Mouse (Mus musculus): ENCODE data around the gene Stum. TPM values are rescaled to one million over a fixed set of nuclear protein-coding genes. Genes with fewer than 3 reads are reported as not detected.

Gene Stum
- polyA plus RNA-seq, 1 experiment from 2014 or later: 6.4 TPM

DNA sequence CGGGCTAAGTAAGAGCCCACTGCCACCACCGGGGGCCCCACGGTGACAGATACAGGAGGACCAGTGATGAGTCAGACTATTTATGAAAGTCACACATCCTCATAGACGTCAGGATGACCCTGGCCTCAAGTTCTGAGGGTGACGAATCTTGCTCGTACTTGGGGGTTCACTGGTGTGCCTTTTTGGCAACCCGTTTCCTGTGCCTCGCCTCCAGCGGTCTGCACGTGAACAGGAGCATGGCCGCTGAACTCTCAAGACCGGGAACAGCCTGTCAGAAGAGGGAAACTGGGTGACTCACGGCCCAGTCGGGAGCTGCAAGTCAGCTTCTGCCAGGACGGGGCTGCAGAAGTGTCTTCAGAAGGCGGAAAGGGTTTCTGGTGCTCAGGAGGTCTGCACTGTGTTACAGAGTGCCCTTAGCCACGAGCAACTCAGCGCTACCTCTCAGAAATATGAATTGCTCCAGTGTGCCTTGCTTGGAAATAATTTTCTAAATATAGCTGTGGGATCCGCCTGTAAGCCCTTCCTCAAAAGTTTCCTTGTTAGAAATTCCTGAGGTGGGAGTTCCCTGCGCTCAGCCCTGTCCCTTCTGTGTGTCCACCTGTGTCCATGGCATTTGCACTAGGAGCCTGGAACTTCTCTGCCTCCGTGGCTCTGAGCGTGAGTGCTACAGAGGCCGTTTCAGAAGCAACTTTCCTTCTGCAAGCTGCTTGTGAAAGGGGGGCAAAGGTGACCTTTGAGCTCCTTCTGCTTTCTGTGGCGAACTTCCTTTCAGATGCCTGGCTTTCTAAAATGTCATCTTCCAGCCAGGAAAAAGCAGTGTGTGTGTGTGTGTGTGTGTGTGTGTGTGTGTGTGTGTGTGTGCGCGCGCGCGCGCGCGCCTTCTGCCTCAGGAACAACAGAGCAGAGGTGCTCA is 79.4 kb downstream of the Stum start:
- Histone ChIP-seq H3K9me3 (ENCODE audit: control insufficient read depth, low read length) (no peaks in the 10 kb centered on the region), H3K4me3 (replicated peaks; ENCODE audit: low read depth, low read length) (no peak overlapping the region), H3K4me2 (ENCODE audit: low read length) (no peak overlapping the region), H3K27ac (replicated peaks; ENCODE audit: low read depth, low read length) (0 out of 2 replicates have a peak overlapping the region, but pooled peaks have one; percentile 9), H3K4me1 (ENCODE audit: control insufficient read depth, insufficient read depth, low read length) (no peaks in the 10 kb centered on the region), H3K27me3 (ENCODE audit: control insufficient read depth, insufficient read depth, low read length) (no peaks in the 10 kb centered on the region), H3K36me3 (ENCODE audit: control insufficient read depth, insufficient read depth, low read length) (no peaks in the 10 kb centered on the region), H3K9ac (replicated peaks; ENCODE audit: low read length) (no peak overlapping the region)
- WGBS: 83% methylated on average over 32 of the region's 32 CpGs
- ATAC-seq (ENCODE audit: low FRiP score, low TSS enrichment) (no peak), DNase-seq (no peak)

DNA sequence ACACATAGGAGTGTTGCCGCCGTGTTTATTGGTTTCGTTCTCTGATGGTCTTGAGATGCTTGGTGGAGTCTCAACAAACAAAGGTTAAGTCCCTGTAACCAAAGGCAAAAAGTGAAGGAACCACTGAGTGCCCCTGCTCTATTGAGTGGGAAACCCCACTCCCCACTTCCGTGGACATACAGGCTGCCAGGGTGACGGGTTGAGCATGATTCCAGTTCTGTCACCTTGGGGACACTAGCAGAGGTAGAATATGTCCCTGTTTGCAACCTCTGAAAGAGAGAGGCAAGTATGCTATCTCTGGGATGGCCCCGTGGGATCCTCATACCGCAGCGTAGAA is 80.0 kb downstream of the Stum start:
- no peak for DNase-seq
- H3K27me3 ChIP-seq (ENCODE audit: control insufficient read depth, insufficient read depth, low read length): no peaks in the 10 kb centered on the region
- no peak overlapping the region for H3K27ac ChIP-seq (replicated peaks; ENCODE audit: low read depth, low read length)
- no peaks in the 10 kb centered on the region for H3K4me1 ChIP-seq (ENCODE audit: control insufficient read depth, insufficient read depth, low read length)
- H3K9me3 ChIP-seq (ENCODE audit: control insufficient read depth, low read length): no peaks in the 10 kb centered on the region
- no peaks in the 10 kb centered on the region for H3K36me3 ChIP-seq (ENCODE audit: control insufficient read depth, insufficient read depth, low read length)
- H3K9ac ChIP-seq (replicated peaks; ENCODE audit: low read length): no peak overlapping the region
- WGBS: 92% methylated on average over 8 of the region's 8 CpGs
- H3K4me3 ChIP-seq (replicated peaks; ENCODE audit: low read depth, low read length): no peak overlapping the region
- H3K4me2 ChIP-seq (ENCODE audit: low read length): no peak overlapping the region
- no peak for ATAC-seq (ENCODE audit: low FRiP score, low TSS enrichment)

DNA sequence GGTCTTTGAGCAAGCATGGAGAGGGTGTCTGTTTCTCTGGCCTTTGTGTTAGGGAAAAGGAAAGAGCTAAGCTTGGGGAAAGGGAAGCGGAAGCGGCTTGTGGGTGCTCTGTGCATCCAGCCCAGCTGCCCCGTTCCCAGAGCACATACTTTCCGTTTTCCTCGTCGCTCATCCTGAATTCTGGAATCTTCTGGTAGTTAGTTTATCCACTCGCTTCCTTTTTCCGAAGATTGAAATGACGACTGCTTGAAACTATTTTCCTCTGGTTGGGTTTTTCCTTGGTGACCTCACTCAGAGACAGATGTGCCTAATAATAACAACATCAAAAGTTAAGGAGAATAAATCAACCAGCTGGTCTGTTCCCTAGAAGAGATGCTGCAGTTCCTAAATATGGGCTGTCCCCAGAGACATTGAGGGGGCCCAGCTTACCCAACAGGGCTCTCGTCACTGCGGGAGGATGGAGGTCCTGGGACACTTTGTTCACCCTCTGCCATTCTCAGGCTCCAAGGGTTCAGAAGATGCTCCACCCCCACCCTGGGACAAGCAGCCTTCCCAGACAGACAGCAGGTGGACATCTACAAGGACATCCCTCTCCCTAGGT is 80.7 kb downstream of the Stum start:
- no peak overlapping the region for H3K4me2 ChIP-seq (ENCODE audit: low read length)
- WGBS: 93% methylated on average over 11 of the region's 11 CpGs

DNA sequence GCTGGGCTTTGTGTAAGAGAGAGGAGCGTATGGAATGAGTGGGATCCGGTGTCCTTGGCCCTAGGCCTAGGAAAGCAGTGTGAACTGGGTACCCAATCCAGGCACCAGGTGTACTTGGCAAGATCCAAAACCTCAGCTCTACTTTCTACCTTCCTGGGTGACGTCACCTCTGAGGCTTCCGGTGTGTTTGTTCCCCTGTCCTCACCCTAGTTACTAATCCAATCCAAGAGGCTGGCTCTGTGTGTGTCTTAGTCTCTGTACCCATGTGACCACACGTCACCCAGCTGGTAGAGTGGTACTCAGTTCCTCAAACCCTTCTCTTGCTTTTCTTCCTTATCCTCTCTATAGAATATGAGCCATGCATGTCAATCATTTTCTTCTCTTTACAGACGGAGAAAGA is 81.6 kb downstream of the Stum start:
- WGBS: 85% methylated on average over 6 of the region's 6 CpGs
- H3K4me2 ChIP-seq (ENCODE audit: low read length): no peak overlapping the region
- ATAC-seq (ENCODE audit: low FRiP score, low TSS enrichment) (no peak), DNase-seq (no peak)
- H3K4me1 ChIP-seq (ENCODE audit: control insufficient read depth, insufficient read depth, low read length): no peaks in the 10 kb centered on the region
- H3K27me3 ChIP-seq (ENCODE audit: control insufficient read depth, insufficient read depth, low read length): no peaks in the 10 kb centered on the region
- no peak overlapping the region for H3K9ac ChIP-seq (replicated peaks; ENCODE audit: low read length)
- H3K4me3 ChIP-seq (replicated peaks; ENCODE audit: low read depth, low read length): no peak overlapping the region
- H3K36me3 ChIP-seq (ENCODE audit: control insufficient read depth, insufficient read depth, low read length): no peaks in the 10 kb centered on the region
- H3K27ac ChIP-seq (replicated peaks; ENCODE audit: low read depth, low read length): no peak overlapping the region
- H3K9me3 ChIP-seq (ENCODE audit: control insufficient read depth, low read length): no peaks in the 10 kb centered on the region

More for the DNA sequence above, 80.7 kb downstream of the Stum start:
- ATAC-seq (ENCODE audit: low FRiP score, low TSS enrichment) (no peak), DNase-seq (no peak)
- no peak overlapping the region for H3K9ac ChIP-seq (replicated peaks; ENCODE audit: low read length)
- H3K4me1 ChIP-seq (ENCODE audit: control insufficient read depth, insufficient read depth, low read length): no peaks in the 10 kb centered on the region
- H3K27ac ChIP-seq (replicated peaks; ENCODE audit: low read depth, low read length): no peak overlapping the region
- no peak overlapping the region for H3K4me3 ChIP-seq (replicated peaks; ENCODE audit: low read depth, low read length)
- H3K9me3 ChIP-seq (ENCODE audit: control insufficient read depth, low read length): no peaks in the 10 kb centered on the region
- H3K36me3 ChIP-seq (ENCODE audit: control insufficient read depth, insufficient read depth, low read length): no peaks in the 10 kb centered on the region
- no peaks in the 10 kb centered on the region for H3K27me3 ChIP-seq (ENCODE audit: control insufficient read depth, insufficient read depth, low read length)

DNA sequence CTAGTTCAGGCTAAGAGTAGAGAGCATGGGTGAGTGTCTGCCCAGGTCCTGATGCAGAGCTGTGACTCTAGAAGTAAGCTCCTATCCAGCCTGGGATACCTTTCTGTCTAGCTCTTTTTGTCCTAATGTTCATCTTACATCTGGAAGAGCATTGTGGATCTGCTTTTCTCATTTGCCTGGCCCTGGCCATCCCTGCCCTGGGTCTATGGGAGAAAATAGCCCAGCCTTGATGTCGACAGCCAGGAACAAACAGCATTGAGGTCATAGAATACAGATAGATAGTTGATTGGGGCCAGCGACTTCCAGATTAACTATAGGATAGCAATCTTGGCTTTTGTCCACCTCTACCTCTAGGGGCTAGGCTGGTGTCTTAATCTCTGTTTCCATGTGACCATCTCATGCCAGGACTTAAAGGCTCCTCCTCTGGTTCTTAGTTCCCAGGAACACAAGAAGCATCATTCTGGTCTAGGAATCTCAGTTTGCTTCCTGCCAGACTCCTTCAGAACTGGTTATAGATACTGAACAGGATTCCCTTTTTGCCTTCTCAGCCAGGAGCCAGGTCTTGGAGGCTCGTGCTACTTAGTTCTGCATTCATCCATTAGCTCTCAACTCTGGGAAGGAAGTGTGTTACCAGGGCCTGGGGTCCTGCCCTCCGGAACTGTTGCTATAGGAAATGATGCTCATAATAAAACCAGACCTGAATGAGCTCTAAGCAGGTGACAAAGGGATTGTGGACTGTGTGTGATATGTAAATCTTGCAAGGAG is 82.4 kb downstream of the Stum start:
- Histone ChIP-seq H3K9ac (replicated peaks; ENCODE audit: low read length) (no peak overlapping the region), H3K4me1 (ENCODE audit: control insufficient read depth, insufficient read depth, low read length) (no peaks in the 10 kb centered on the region), H3K9me3 (ENCODE audit: control insufficient read depth, low read length) (no peaks in the 10 kb centered on the region), H3K4me2 (ENCODE audit: low read length) (no peak overlapping the region), H3K4me3 (replicated peaks; ENCODE audit: low read depth, low read length) (no peak overlapping the region), H3K27ac (replicated peaks; ENCODE audit: low read depth, low read length) (no peak overlapping the region), H3K27me3 (ENCODE audit: control insufficient read depth, insufficient read depth, low read length) (no peaks in the 10 kb centered on the region), H3K36me3 (ENCODE audit: control insufficient read depth, insufficient read depth, low read length) (no peaks in the 10 kb centered on the region)
- 81% methylated on average over 4 of the region's 4 CpGs for WGBS
- DNase-seq (no peak), ATAC-seq (ENCODE audit: low FRiP score, low TSS enrichment) (no peak)

DNA sequence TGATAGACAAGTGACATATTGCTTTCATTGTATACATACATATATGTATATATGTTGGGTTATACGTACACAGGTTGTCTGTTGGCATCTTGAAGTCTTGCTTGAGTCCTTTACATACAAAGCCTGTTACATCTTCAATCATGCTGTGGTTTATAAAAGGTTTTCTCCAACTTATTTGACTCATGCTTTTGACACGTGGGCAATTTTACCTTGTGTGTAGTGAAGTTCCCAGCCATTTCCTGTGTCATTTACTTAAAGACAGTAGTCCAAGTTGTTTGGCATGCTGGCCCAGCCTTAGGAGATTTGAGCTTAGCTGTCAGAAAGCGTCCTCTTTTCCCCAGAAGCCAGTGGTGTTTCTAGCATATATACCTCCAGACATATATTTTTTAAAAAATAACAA is 84.9 kb downstream of the Stum start:
- Histone ChIP-seq H3K4me3 (replicated peaks; ENCODE audit: low read depth, low read length) (no peak overlapping the region), H3K9me3 (ENCODE audit: control insufficient read depth, low read length) (no peaks in the 10 kb centered on the region), H3K27me3 (ENCODE audit: control insufficient read depth, insufficient read depth, low read length) (no peaks in the 10 kb centered on the region), H3K27ac (replicated peaks; ENCODE audit: low read depth, low read length) (no peak overlapping the region), H3K36me3 (ENCODE audit: control insufficient read depth, insufficient read depth, low read length) (no peaks in the 10 kb centered on the region), H3K9ac (replicated peaks; ENCODE audit: low read length) (no peak overlapping the region), H3K4me1 (ENCODE audit: control insufficient read depth, insufficient read depth, low read length) (no peaks in the 10 kb centered on the region), H3K4me2 (ENCODE audit: low read length) (no peak overlapping the region)
- WGBS: 78% methylated on average over 3 of the region's 3 CpGs
- no peak for ATAC-seq (ENCODE audit: low FRiP score, low TSS enrichment)
- no peak for DNase-seq

DNA sequence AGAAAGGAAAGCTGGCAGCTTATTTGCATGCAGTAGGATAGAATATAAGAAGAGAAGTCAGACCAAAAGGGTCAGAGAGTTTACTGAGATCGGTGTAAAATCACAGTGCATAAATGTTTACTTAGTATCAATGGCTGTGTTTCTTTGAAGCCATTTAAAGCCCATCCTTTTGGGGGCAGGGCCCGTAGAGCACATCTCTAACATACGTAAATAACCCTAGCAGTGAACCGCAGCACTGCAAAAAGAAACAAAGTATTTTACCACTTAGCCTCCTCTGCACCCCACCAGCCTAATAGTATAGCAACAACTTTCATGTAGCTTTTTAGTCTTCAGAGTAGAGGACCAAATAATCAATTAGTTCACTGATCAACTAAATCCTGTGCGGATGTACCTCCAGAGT is 85.6 kb downstream of the Stum start:
- Histone ChIP-seq H3K36me3 (ENCODE audit: control insufficient read depth, insufficient read depth, low read length) (no peaks in the 10 kb centered on the region), H3K27ac (replicated peaks; ENCODE audit: low read depth, low read length) (no peak overlapping the region), H3K9me3 (ENCODE audit: control insufficient read depth, low read length) (no peaks in the 10 kb centered on the region), H3K4me1 (ENCODE audit: control insufficient read depth, insufficient read depth, low read length) (no peaks in the 10 kb centered on the region), H3K4me3 (replicated peaks; ENCODE audit: low read depth, low read length) (no peak overlapping the region), H3K4me2 (ENCODE audit: low read length) (no peak overlapping the region), H3K9ac (replicated peaks; ENCODE audit: low read length) (no peak overlapping the region), H3K27me3 (ENCODE audit: control insufficient read depth, insufficient read depth, low read length) (no peaks in the 10 kb centered on the region)
- ATAC-seq (ENCODE audit: low FRiP score, low TSS enrichment) (no peak), DNase-seq (no peak)
- 70% methylated on average over 5 of the region's 5 CpGs for WGBS

DNA sequence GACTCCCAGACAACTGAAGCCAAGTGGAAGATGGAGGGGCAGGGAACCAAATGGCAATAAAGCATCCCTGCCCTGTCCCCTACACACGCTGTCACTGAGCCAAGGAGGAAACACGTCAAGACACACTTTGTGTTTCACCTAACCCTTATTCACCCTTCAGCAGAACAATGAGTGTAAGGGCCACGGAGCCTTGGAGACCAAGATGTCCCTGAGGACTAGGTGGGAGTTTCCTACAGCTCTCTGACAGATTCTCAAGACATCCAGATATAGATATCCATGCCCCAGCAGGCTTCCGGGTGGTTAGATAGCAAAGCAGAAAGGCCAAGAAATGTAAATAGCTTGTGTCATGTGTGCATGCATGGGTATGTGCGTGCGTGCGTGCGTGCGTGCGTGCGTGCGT is 89.4 kb downstream of the Stum start:
- no peak overlapping the region for H3K4me3 ChIP-seq (replicated peaks; ENCODE audit: low read depth, low read length)
- no peak overlapping the region for H3K27ac ChIP-seq (replicated peaks; ENCODE audit: low read depth, low read length)
- H3K9me3 ChIP-seq (ENCODE audit: control insufficient read depth, low read length): no peaks in the 10 kb centered on the region
- no peak for ATAC-seq (ENCODE audit: low FRiP score, low TSS enrichment)
- H3K4me1 ChIP-seq (ENCODE audit: control insufficient read depth, insufficient read depth, low read length): no peaks in the 10 kb centered on the region
- H3K36me3 ChIP-seq (ENCODE audit: control insufficient read depth, insufficient read depth, low read length): no peaks in the 10 kb centered on the region
- DNase-seq: no peak
- 93% methylated on average over 12 of the region's 12 CpGs for whole genome bisulfite sequencing
- no peak overlapping the region for H3K9ac ChIP-seq (replicated peaks; ENCODE audit: low read length)
- H3K4me2 ChIP-seq (ENCODE audit: low read length): no peak overlapping the region
- H3K27me3 ChIP-seq (ENCODE audit: control insufficient read depth, insufficient read depth, low read length): no peaks in the 10 kb centered on the region
